Mouse (Mus musculus): ENCODE results near the gene Aatf.
A peak's percentile ranks its signal among the peaks of the same experiment; 100 is the strongest.

Aatf gene

GRCm38 (mm10) chr11:84522577-84523320, 9.4 kb upstream of the Aatf start:
- peak in 1 of 2 experiments; percentile 30 for DNase-seq (ENCODE audit: low spot score in 2 of 2)

- DNase-seq (ENCODE audit: low spot score in 2 of 2), result no peak
These were observed 8.5 kb upstream of the Aatf start for GRCm38 (mm10) chr11:84521751-84522299.

GRCm38 (mm10) chr11:84521071-84521390, 7.7 kb upstream of the Aatf start:
- DNase-seq (ENCODE audit: low spot score in 2 of 2), result no peak

- no peak for DNase-seq (ENCODE audit: low spot score in 2 of 2)
These were observed 7.1 kb upstream of the Aatf start for GRCm38 (mm10) chr11:84520269-84521070.

GRCm38 (mm10) chr11:84519576-84520268, 6.4 kb upstream of the Aatf start:
- no peak for DNase-seq (ENCODE audit: low spot score in 2 of 2)

- DNase-seq (ENCODE audit: low spot score in 2 of 2), result no peak
These were observed 5.7 kb upstream of the Aatf start for GRCm38 (mm10) chr11:84519036-84519435.

- no peak for DNase-seq (ENCODE audit: low spot score in 2 of 2)
These were observed 4.9 kb upstream of the Aatf start for GRCm38 (mm10) chr11:84518261-84518660.

GRCm38 (mm10) chr11:84517431-84517830, 4.1 kb upstream of the Aatf start:
- no peak for DNase-seq (ENCODE audit: low spot score in 2 of 2)

GRCm38 (mm10) chr11:84516501-84517240, 3.3 kb upstream of the Aatf start:
- DNase-seq (ENCODE audit: low spot score in 2 of 2), result no peak

- DNase-seq (ENCODE audit: low spot score in 2 of 2), result no peak
These were observed 1.3 kb downstream of the Aatf start for GRCm38 (mm10) chr11:84512031-84512430.

GRCm38 (mm10) chr11:84504296-84504695, 9.0 kb downstream of the Aatf start:
- DNase-seq (ENCODE audit: low spot score in 2 of 2), result no peak

- DNase-seq (ENCODE audit: low spot score in 2 of 2), result no peak
These were observed 15.4 kb downstream of the Aatf start for GRCm38 (mm10) chr11:84497944-84498343.

GRCm38 (mm10) chr11:84496901-84497300, 16.4 kb downstream of the Aatf start:
- no peak for DNase-seq (ENCODE audit: low spot score in 2 of 2)

GRCm38 (mm10) chr11:84495774-84496173, 17.5 kb downstream of the Aatf start:
- no peak for DNase-seq (ENCODE audit: low spot score in 2 of 2)

- DNase-seq (ENCODE audit: low spot score in 2 of 2), result no peak
These were observed 31.7 kb downstream of the Aatf start for GRCm38 (mm10) chr11:84481661-84482060.

- no peak for DNase-seq (ENCODE audit: low spot score in 2 of 2)
These were observed 32.9 kb downstream of the Aatf start for GRCm38 (mm10) chr11:84480451-84480850.

GRCm38 (mm10) chr11:84476641-84477040, 36.7 kb downstream of the Aatf start:
- DNase-seq (ENCODE audit: low spot score in 2 of 2), result no peak

GRCm38 (mm10) chr11:84475991-84476390, 37.3 kb downstream of the Aatf start:
- DNase-seq (ENCODE audit: low spot score in 2 of 2), result no peak

GRCm38 (mm10) chr11:84473093-84473667, 40.1 kb downstream of the Aatf start:
- DNase-seq (ENCODE audit: low spot score in 2 of 2), result no peak

GRCm38 (mm10) chr11:84464571-84464970, 48.8 kb downstream of the Aatf start:
- DNase-seq (ENCODE audit: low spot score in 2 of 2), result peak in 1 of 2 experiments; percentile 16

- no peak for DNase-seq (ENCODE audit: low spot score in 2 of 2)
These were observed 59.4 kb downstream of the Aatf start for GRCm38 (mm10) chr11:84453901-84454300.

Data from right cerebral cortex, adult 2 months (tissue).